Mouse (Mus musculus) induced T-regulatory cell, adult 2 months (primary cell): ENCODE results near the gene AU022252.

Experiments
- DNase-seq: peaks from one replicate; pipeline ENCODE4 v3.0.0-alpha.2; 2012; ENCODE audit warnings: low read depth

Gene AU022252

DNA sequence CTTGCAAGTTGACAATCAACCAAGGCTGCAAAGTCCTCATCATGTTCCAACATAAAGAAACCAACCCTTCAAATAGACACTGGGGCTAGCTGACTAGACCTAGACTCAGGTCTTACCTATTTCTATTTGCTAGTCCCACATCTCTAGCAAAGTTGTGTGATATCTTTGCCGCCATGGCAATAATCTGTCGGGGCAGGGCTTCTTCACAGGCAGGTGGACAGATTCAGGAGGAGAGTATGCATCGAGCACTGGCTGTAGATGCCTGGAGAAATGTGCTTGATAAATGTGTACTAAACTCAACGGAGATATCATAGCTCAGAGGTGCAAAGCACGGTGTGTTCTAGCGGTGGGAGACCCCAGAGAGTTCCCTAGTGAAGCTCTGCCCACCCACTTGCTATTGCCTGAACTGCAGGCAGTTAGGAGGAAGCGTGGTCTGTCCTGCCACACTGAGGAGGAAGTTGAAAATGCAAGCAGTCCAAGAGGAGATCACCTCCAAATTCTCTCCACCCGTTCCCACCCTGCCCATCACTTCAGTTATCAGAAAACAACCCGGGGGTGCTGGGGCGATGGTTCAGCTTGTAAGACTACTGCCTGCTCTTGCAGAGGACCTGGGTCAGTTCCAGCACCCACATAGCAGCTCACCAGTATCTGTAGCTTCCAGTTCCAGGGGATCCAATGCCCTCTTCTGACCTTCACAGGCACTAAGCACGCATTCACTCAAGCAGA lies 44.3 kb downstream of the AU022252 start:
- no peak for DNase-seq

GRCm38 (mm10) chr4:119185771-119186170 lies 46.7 kb downstream of the AU022252 start:
- DNase-seq = no peak

GRCm38 (mm10) chr4:119183525-119183924 lies 49.0 kb downstream of the AU022252 start:
- no peak for DNase-seq

DNA sequence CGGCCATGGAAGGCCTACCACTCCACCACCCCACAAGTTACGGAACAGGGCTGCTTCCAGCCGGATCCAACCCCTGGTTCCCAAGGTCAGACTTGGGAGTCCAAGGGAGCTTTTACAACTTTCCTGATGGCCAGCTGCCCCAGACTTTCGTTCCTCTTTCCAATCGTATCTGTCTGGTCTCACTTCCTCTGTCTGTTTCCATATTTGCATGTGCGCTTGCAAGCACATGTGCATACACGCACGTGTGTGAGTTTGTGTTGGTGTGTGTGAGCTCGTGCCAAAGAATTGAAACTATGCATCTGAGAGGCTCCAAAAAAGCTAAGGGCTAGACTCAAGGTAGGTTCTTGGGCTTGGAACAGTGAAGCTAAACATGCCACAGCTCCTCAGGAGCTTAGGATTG lies 51.1 kb downstream of the AU022252 start:
- DNase-seq = no peak

DNA sequence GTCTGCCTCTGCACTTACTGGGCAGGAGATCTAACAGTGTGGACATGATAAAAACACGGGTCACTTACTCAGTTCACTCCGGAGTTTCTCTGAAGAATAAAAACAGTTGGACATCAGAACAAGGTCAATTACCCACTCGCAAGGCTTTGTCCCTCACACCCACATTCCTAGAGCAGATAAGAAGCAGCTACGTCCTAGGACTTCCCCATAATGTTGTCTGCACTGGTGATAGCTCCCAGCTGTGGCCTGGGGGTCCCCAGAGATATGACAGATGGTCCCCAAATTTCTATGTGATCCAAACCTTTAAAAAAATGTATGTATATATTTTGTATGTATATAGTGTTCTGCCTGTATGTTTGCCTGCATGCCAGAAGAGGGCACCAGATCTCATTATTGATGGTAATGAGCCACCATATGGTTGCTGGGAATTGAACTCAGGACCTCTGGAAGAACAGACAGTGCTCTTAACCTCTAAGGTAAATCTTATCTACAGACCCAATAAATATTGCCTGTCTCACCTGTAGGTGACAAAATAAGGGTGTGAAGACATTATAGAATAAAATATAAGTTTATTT lies 52.3 kb downstream of the AU022252 start:
- DNase-seq = peak; percentile 28

GRCm38 (mm10) chr4:119178331-119178730 lies 54.2 kb downstream of the AU022252 start:
- no peak for DNase-seq

DNA sequence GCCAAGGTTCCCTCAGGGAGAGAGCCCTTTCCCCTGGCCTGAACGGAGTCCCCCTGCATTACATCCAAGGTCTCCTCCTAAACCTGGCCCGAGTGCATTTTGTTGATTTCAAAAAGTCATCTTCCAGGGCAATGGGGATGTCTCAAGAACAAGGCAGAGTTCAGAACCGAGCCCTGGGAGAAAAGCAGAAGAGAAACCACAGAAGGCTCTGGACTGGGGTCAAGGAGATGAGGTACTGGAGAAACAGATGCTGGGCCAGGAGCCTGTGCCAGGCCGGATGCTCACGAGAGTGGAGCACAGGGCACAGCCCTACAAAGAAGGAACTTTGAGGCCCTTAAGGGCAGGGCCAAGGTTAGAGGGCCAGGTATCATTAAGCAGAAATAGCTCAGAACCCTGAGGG lies 54.8 kb downstream of the AU022252 start:
- no peak for DNase-seq

DNA sequence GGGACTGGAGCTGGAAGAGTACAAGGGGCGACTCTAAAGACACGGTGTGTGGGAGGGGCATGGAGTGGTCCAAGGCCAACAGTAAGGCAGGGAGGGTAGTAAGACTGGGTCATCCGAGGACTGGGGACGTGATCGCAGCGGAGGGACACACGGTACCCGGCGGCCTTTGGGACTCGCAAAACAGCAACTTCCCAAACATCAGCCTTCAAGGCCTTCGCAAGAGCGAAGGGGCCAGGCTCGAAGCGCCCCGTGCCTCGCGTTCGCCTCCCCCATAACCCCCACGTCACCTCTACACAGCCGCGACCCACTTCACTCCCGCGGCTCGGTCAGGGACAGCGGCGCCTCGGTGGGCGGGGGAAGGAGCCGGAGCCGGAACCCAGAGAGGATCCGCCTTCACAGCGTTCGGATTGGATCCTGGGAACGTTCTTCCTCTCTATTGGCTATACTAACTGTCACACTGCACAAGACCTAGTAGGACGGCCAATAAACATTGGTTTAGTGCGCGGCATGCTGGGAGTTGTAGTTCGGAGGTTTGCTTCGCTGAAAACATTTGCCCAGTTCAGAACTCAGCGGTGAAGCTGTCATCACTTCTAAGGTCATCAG lies 58.6 kb downstream of the AU022252 start, which contains the start of gene Zfp691:
Zfp691 (minus strand) TSS at position 345 of the 603 bp plus-strand sequence.
- DNase-seq = peak; percentile 97

DNA sequence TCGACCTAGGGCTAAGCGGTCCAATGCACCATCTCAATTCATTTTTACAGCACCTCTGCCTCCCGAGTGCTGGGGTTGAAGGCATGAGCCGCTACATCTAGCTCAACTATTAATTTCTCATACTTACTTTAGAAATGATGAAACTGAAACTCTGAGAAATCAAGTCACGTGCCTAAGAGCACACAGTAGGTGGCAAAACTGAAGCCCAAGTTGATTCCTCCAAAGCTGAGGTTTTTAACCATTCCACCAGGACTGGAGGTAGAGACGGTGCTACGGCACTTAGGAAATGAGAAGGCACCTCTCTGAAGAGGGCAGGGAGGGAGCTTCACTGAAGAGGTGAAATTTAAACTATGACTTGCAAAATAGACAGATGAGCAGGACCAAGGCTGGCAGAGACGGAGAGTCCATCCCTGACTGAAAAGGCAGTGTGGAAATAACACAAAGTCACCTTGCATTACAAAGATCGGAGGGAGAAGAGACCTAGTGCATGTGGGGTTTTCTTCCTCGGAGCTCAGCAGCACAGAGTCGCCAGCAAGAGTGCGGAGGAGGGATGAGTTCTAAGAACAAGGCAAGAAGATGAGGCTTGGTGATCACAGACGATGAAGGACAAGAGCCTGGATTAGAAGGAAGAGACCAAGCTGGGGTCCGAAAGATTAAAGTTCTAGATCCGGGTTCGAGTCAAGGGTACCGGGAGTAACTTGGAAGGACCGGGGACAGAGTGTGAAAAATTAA lies 59.4 kb downstream of the AU022252 start:
- DNase-seq = peak; percentile 56

GRCm38 (mm10) chr4:119167663-119168062 lies 64.8 kb downstream of the AU022252 start:
- DNase-seq = peak; percentile 93

DNA sequence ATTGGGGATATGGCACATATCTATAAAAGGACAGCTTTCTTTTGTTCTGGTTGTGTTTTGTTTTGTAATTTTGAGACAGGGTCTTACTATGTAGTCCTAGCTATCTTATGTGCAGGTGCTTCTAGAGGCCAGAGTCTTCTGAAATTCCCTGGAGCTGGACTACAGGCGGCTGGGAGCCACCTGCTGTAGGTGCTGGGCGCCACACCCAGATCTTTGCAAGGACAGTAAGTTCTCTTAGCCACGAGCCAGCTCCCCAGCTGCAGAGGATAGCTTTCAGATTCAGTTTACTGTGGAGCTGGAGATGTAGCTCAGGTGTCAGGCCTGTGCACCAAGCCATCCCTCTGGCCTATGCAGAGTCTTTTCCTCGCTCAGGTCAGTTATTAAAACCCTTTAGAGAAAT lies 65.4 kb downstream of the AU022252 start:
- no peak for DNase-seq

DNA sequence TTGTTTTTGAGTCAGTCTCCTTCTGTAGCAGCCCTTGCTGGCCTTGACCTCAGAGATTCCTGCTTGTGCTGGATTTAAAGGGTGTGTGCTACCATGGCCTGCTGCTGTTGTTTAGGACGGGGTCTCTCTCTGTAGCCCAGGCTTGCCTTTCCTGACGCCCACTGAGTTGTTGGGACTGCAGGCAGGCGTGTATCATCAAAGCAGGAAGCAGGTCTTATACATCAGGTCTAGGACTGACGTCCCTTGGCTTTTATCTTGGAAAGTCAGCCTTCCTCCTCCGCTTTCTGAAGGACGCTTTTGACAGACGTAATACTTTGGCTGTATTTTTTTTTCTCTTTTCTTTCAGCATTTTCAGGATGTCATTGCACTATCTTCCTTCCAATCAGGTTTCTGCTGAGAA lies 66.6 kb downstream of the AU022252 start:
- no peak for DNase-seq

- DNase-seq = no peak
These were observed 69.5 kb downstream of the AU022252 start for GRCm38 (mm10) chr4:119162990-119163389.

- no peak for DNase-seq
These were observed 71.2 kb downstream of the AU022252 start for GRCm38 (mm10) chr4:119161358-119161757.

DNA sequence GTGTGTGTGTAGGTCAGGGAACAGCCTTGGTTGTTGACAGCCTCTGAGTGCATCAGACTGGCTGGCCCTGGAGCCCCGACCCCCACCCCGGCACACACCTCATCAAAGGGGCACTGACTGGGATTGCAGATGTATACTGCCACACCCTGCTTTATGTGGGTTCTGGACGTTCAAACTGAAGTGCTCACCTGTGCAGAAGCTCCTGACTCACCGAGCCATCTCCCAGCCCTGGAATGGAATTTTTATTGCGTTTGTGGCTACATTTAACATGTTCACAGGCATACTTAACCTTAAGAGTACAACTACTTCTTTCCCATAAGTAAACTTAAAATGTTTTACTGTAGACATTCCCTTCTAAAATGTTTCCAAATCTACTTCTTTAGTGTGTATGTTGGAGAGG lies 74.6 kb downstream of the AU022252 start:
- DNase-seq = no peak

DNA sequence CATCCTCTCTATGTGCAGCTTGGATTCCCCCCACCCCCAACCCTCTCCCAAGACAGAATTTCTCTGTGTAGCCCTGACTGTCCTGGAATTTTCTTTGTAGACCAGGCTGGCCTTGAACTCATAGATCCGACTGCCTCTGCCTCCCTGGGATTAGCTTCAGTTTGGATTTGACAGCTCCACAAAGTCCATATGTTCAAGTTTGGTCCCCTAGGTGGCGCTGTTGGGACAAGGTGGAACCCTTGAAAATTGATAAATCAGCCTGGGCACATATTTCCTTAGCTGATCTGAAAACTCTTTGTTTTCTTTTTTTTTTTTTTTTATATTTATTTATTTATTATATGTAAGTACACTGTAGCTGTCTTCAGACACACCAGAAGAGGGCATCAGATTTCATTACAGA lies 75.3 kb downstream of the AU022252 start:
- peak; percentile 81 for DNase-seq
